24 mouse cellular contexts compared by ENCODE assay signal in genomic region chr9:30075233-30075632, GRCm38 (mm10).
DNase-seq lines count a peak whose midpoint lies in the region; ATAC-seq and TF ChIP-seq lines count a peak whose summit lies in the region.
"Had no signal": no experiment of that assay in that cellular context is flagged by ENCODE, and none has a peak within 500 bp of the region (broad histone marks: within the 10 kb centered on the region; RNA-seq: fewer than 3 reads in every experiment).

No protein-coding gene starts in this region.

- peak; percentile 63 to 71 for DNase-seq in cerebellum, postnatal 10 days
- no peak for DNase-seq in cerebellum, adult 9-11 months
- peak; percentile 39 to 62 for DNase-seq in heart, adult 2 months
- peak; percentile 35 for DNase-seq in heart, adult 8-10 months (ENCODE audit: low spot score)
- DNase-seq in heart, postnatal 14 days: peak; percentile 53 to 63
- no peak for DNase-seq in layer of hippocampus, adult 18-20 months (ENCODE audit: low spot score in 2 of 2)
- DNase-seq in midbrain, embryonic 11.5 days (ENCODE audit: low spot score, missing footprints): no peak
- DNase-seq: adrenal gland, postnatal 10 days; B cell, adult 2 months; cerebellum, adult 11 months; cerebellum, adult 9-10 months; embryo, embryonic 11 days; gastrocnemius, postnatal 36 days; kidney, adult 11 months had no signal

- H3K4me2 ChIP-seq in heart, embryonic 11.5 days: no peak overlapping the region
- H3K4me2 ChIP-seq in midbrain, embryonic 11.5 days: no peak overlapping the region
- H3K4me2 ChIP-seq: embryonic facial prominence, embryonic 15.5 days; forebrain, embryonic 15.5 days; heart, embryonic 13.5 days; hindbrain, embryonic 13.5 days had no signal

- H3K9me3 ChIP-seq in heart, embryonic 11.5 days (replicated peaks; ENCODE audit: control insufficient read depth, low read length): no peaks in the 10 kb centered on the region
- H3K9me3 ChIP-seq in midbrain, embryonic 11.5 days (ENCODE audit: control insufficient read depth, low read length): no peaks in the 10 kb centered on the region
- H3K9me3 ChIP-seq: embryonic facial prominence, embryonic 15.5 days; forebrain, embryonic 10.5 days; forebrain, embryonic 15.5 days; heart, embryonic 13.5 days; hindbrain, embryonic 13.5 days had no signal

- TF ChIP-seq CTCF in heart, adult 2 months (IDR thresholded peaks at IDR 0.05): no peak

- no peaks in the 10 kb centered on the region for H3K79me2 ChIP-seq in heart, adult 2 months (replicated peaks; ENCODE audit: control insufficient read depth, insufficient read depth, low read length)

- TF ChIP-seq EP300 in heart, adult 2 months (IDR thresholded peaks at IDR 0.05; ENCODE audit: insufficient read depth, low read depth, low read length): no peak

- H3K27me3 ChIP-seq in heart, adult 2 months (ENCODE audit: control insufficient read depth, insufficient read depth, low read length): no peaks in the 10 kb centered on the region
- no peaks in the 10 kb centered on the region for H3K27me3 ChIP-seq in heart, embryonic 11.5 days (ENCODE audit: control insufficient read depth, insufficient read depth, low read length)
- H3K27me3 ChIP-seq in midbrain, embryonic 11.5 days (ENCODE audit: control insufficient read depth, insufficient read depth, low read length): no peaks in the 10 kb centered on the region
- H3K27me3 ChIP-seq: embryonic facial prominence, embryonic 15.5 days; forebrain, embryonic 15.5 days; heart, embryonic 13.5 days; hindbrain, embryonic 13.5 days had no signal

- no peak overlapping the region for H3K4me3 ChIP-seq in heart, adult 2 months
- H3K4me3 ChIP-seq in heart, embryonic 11.5 days (ENCODE audit: low read depth, low read length): no peak overlapping the region
- no peak overlapping the region for H3K4me3 ChIP-seq in midbrain, embryonic 11.5 days (ENCODE audit: low read depth, low read length)
- H3K4me3 ChIP-seq: embryonic facial prominence, embryonic 15.5 days; erythroblast, embryonic 14.5 days; forebrain, embryonic 10.5 days; forebrain, embryonic 15.5 days; heart, embryonic 13.5 days; hindbrain, embryonic 13.5 days had no signal

- no peak overlapping the region for H3K27ac ChIP-seq in heart, adult 2 months
- no peak overlapping the region for H3K27ac ChIP-seq in heart, embryonic 11.5 days (ENCODE audit: low read depth, low read length)
- H3K27ac ChIP-seq in midbrain, embryonic 11.5 days (ENCODE audit: low read depth, low read length): no peak overlapping the region
- H3K27ac ChIP-seq: embryonic facial prominence, embryonic 15.5 days; forebrain, embryonic 10.5 days; forebrain, embryonic 15.5 days; heart, embryonic 13.5 days; hindbrain, embryonic 13.5 days; hindbrain, postnatal 0 days had no signal

- ATAC-seq in heart, embryonic 11.5 days (replicated peaks; ENCODE audit: insufficient number of reproducible peaks, low FRiP score, low TSS enrichment): no peak
- no peak for ATAC-seq in midbrain, embryonic 11.5 days (ENCODE audit: low FRiP score)
- ATAC-seq: CD4-positive, CD25-positive, alpha-beta regulatory T cell, adult 4 months; forebrain, embryonic 15.5 days; hindbrain, postnatal 0 days had no signal

- H3K9ac ChIP-seq in heart, adult 2 months (ENCODE audit: low read depth, low read length): no peak overlapping the region
- H3K9ac ChIP-seq in heart, embryonic 11.5 days (ENCODE audit: low read depth, low read length): no peak overlapping the region
- no peak overlapping the region for H3K9ac ChIP-seq in midbrain, embryonic 11.5 days (ENCODE audit: low read length)
- H3K9ac ChIP-seq: embryonic facial prominence, embryonic 15.5 days; forebrain, embryonic 15.5 days; heart, embryonic 13.5 days; hindbrain, embryonic 13.5 days had no signal

- WGBS in heart, adult 2 months: 49% methylated on average over 3 of the region's 3 CpGs
- 67% methylated on average over 3 of the region's 3 CpGs for WGBS in heart, embryonic 11.5 days (ENCODE audit: insufficient replicate concordance)
- WGBS in midbrain, embryonic 11.5 days: 88% methylated on average over 3 of the region's 3 CpGs

- intact Hi-C loops in heart, adult 2 months (cut with DNase I): no loop called here
- intact Hi-C loops in heart, postnatal 14 days (cut with DNase I): no loop called here

- H3K4me1 ChIP-seq in heart, adult 2 months (ENCODE audit: control insufficient read depth, insufficient read depth, low read length): no peaks in the 10 kb centered on the region
- H3K4me1 ChIP-seq in heart, embryonic 11.5 days (ENCODE audit: control insufficient read depth, insufficient read depth, low read length): no peaks in the 10 kb centered on the region; the same call in 1 of the 2 replicates
- no peaks in the 10 kb centered on the region for H3K4me1 ChIP-seq in midbrain, embryonic 11.5 days (ENCODE audit: control insufficient read depth, insufficient read depth, low read length)
- H3K4me1 ChIP-seq: embryonic facial prominence, embryonic 15.5 days had no signal

- no peaks in the 10 kb centered on the region for H3K36me3 ChIP-seq in heart, adult 2 months (ENCODE audit: control insufficient read depth, insufficient read depth, low read length)
- H3K36me3 ChIP-seq in heart, embryonic 11.5 days (ENCODE audit: control insufficient read depth, insufficient read depth, low read length): no peaks in the 10 kb centered on the region
- H3K36me3 ChIP-seq in midbrain, embryonic 11.5 days (ENCODE audit: control insufficient read depth, insufficient read depth, low read length): no peaks in the 10 kb centered on the region
- H3K36me3 ChIP-seq: embryonic facial prominence, embryonic 15.5 days; forebrain, embryonic 10.5 days; forebrain, embryonic 15.5 days; G1E; heart, embryonic 13.5 days; hindbrain, embryonic 13.5 days had no signal

- no peak for TF ChIP-seq POLR2A in heart, adult 2 months (IDR thresholded peaks at IDR 0.05; ENCODE audit: insufficient read depth, low read depth, low read length)

Comparison
In these comparisons a context has a peak if more than half of its experiments do, and no peak if none do; other contexts are left out.
1. DNase-seq: peak in cerebellum, postnatal 10 days (2 of 2), heart, adult 2 months (2 of 2), heart, adult 8-10 months (single experiment) and heart, postnatal 14 days (2 of 2); none in cerebellum, adult 9-11 months (single experiment), layer of hippocampus, adult 18-20 months (0 of 2) and midbrain, embryonic 11.5 days (single experiment).